Mouse (Mus musculus): ENCODE measurements around the gene Rhox3h.
"Not testable (repeated sequence)": the region's sequence is repeated elsewhere in the genome, so short reads cannot be mapped to it uniquely, and the experiment has no call there.

Rhox3h gene

DNA sequence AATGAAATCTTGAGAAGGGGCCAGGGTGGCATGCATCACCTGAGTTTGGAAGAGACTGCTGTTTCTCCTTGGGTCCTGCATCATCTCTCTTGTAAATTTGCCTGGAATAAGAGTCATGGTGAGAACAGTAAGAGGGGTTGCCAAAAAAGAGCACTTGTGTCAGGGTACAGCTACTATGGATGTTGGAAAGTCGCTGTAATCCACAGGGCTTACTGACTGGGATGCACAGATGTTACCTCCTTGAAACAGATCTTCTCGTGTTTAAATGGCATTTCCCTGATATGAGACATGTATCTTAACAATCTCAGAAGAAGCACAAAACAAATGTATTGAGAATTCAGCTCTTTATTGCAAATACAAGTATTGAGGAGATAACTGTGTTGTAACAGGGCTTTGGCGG is at the start of gene Rhox3h:
TSS of gene Rhox3h (minus strand) at position 101 of the 400 bp plus-strand sequence.
- DNase-seq, result not testable (repeated sequence)

- DNase-seq, result no peak
These were observed 33.3 kb upstream of the Rhox3h start for GRCm38 (mm10) chrX:37701821-37702387.

DNA sequence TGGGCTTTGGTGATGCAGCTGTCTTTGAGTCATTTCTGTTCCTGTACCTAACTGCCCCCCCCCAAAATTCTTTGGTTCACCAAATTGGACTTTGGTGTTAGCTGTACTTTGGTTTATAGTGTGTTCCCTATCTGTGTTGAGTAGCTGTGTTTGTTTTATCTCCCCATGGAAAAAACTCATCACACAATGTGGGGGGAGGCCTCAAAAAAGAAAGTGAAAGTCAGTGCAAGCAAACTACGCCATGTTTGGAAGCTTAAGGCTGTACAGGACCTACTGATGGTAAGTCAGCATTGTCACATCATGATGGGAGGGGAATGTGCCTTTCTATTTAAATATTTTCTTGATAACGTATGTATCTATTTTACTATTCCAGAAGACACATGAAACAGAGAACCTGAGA is 23.7 kb upstream of the Rhox3h start:
- DNase-seq, result no peak

DNA sequence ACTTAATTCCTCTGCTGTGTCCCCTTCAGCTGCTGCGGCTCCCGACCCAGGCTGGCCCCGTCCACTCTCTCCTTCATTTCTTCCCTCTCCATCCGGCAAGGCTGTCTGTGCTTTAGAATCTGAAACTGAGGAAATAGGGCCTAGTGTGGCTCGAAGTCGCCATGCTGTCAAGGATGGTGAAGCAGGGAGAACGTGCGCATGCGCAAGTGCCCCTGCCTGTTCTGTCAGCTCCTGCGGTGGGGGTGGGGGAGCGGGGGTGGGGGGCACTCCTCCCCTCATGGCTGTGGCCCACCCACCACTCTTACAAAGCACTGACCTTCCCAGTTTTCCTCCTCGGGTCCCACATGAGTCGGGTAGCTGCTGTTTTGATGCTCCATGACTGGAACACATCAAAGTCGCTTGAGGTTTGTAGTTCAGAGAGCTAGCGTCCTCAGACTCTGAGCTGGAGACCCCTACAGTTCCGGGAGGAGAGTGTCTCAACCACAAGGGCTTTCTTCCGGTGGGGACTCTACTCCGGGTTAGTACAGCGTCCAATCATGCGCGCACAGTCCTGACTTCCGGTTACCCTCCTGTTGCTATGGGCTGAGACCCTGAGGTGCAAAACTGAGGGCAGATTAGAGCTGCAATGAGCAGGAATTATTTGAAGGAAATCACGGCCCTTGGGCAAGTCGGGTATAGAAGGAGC is 14.6 kb upstream of the Rhox3h start:
- no peak for DNase-seq

DNA sequence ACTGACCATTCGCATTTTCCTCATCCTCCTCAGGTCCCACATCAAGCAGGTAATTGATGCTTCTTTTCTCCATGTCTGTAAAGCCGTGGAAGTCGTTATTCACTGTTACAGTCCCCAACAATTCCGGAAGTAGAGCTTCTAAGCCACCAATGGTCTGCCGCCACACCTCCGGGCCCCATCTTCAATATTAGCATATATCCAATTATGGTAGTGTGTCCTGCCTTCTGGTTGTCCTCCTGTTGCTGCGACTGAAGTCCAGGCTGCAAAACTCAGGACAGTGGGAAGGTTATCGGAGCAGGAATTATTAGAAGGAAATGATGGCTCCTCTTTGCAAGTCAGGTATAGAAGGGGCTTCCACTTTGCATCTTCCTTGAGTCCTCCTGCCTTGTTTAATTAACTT is 4.6 kb upstream of the Rhox3h start, which contains the start of gene Rhox2h:
TSS of gene Rhox2h (minus strand) at position 101 of the 400 bp plus-strand sequence.
- not testable (repeated sequence) for DNase-seq

- DNase-seq, result not testable (repeated sequence)
These were observed 17.3 kb downstream of the Rhox3h start, which contains the start of gene Rhox4g for GRCm38 (mm10) chrX:37651227-37651626. Gene Rhox4g (minus strand): TSS chrX:37651327.

GRCm38 (mm10) chrX:37643370-37643769 is 25.2 kb downstream of the Rhox3h start, which contains the start of gene Rhox2g:
Gene Rhox2g (minus strand): TSS chrX:37643470.
- DNase-seq, result not testable (repeated sequence)

GRCm38 (mm10) chrX:37628512-37628911 is 40.1 kb downstream of the Rhox3h start, which contains the start of gene Rhox3g:
Gene Rhox3g (minus strand): TSS chrX:37628612.
- DNase-seq, result not testable (repeated sequence)

Data from lung, postnatal 4 days (tissue).